Mouse (Mus musculus): ENCODE measurements around the gene Acads. TPM values are rescaled to one million over a fixed set of nuclear protein-coding genes. Genes with fewer than 3 reads are reported as not detected.

Gene Acads
- polyA plus RNA-seq, 1 experiment = 14.9 TPM

- Histone ChIP-seq H3K27ac (ENCODE audit: insufficient read depth, low read length) (no peak overlapping the region), H3K27me3 (ENCODE audit: control insufficient read depth, insufficient read depth, low read length) (no peaks in the 10 kb centered on the region), H3K4me3 (replicated peaks; ENCODE audit: insufficient read depth, low read depth, low read length) (no peak overlapping the region), H3K4me1 (ENCODE audit: control insufficient read depth, insufficient read depth, low read length) (peaks cover 11% of the 10 kb centered on the region)
- WGBS = 95% methylated on average over 3 of the region's 3 CpGs
- no peak for DNase-seq
- TF ChIP-seq POLR2A (IDR thresholded peaks at IDR 0.05; ENCODE audit: borderline replicate concordance, insufficient read depth, low read length) = no peak
- no peak for TF ChIP-seq CTCF (IDR thresholded peaks at IDR 0.05; ENCODE audit: borderline replicate concordance, insufficient read depth, low read depth, low read length)
These were observed 58.2 kb downstream of the Acads start for GRCm38 (mm10) chr5:115060977-115061376.

Other genes starting within 250 kb of the Acads start
- 5.3 and 6.9 TPM in 2 replicates for gene Oasl2, start 222.4 kb downstream of the Acads start, polyA plus RNA-seq (2012; rRNA removed)
- gene Oasl1, start 196.1 kb downstream of the Acads start, polyA plus RNA-seq (2012; rRNA removed) = 0.36 and 0.46 TPM in 2 replicates
- 137 and 141 TPM in 2 replicates for gene 2210016L21Rik, start 177.2 kb downstream of the Acads start, polyA plus RNA-seq (2012; rRNA removed)
- gene Hnf1a, start 148.3 kb downstream of the Acads start, polyA plus RNA-seq (2012; rRNA removed) = 0.05 TPM in 1 of 2 replicates, not detected in the other
- 64.2 and 65.0 TPM in 2 replicates for gene Sppl3, start 108.2 kb downstream of the Acads start, polyA plus RNA-seq (2012; rRNA removed)
- gene Gm10401, start 21.1 kb downstream of the Acads start, polyA plus RNA-seq (2012; rRNA removed) = not detected in 2 replicates
- gene Unc119b, start 15.6 kb upstream of the Acads start, polyA plus RNA-seq (2012; rRNA removed) = 34.0 and 36.1 TPM in 2 replicates
- 66.0 and 80.2 TPM in 2 replicates for gene Mlec, start 38.8 kb upstream of the Acads start, polyA plus RNA-seq (2012; rRNA removed)
- gene Cabp1, start 75.0 kb upstream of the Acads start, polyA plus RNA-seq (2012; rRNA removed) = 278 and 294 TPM in 2 replicates
- gene Pop5, start 116.5 kb upstream of the Acads start, polyA plus RNA-seq (2012; rRNA removed) = 168 and 177 TPM in 2 replicates
- gene Rnf10, start 153.6 kb upstream of the Acads start, polyA plus RNA-seq (2012; rRNA removed) = 141 and 151 TPM in 2 replicates
- 39.5 and 39.8 TPM in 2 replicates for gene Coq5, start 160.3 kb upstream of the Acads start, polyA plus RNA-seq (2012; rRNA removed)
- 381 and 416 TPM in 2 replicates for gene Dynll1, start 181.7 kb upstream of the Acads start, polyA plus RNA-seq (2012; rRNA removed)
- gene Srsf9, start 207.8 kb upstream of the Acads start, polyA plus RNA-seq (2012; rRNA removed) = 60.1 and 65.0 TPM in 2 replicates
- gene Gatc, start 221.8 kb upstream of the Acads start, polyA plus RNA-seq (2012; rRNA removed) = 32.8 and 33.6 TPM in 2 replicates
- 29.7 and 30.3 TPM in 2 replicates for gene Triap1, start 221.9 kb upstream of the Acads start, polyA plus RNA-seq (2012; rRNA removed)
- 2,268 and 2,327 TPM in 2 replicates for gene Cox6a1, start 229.6 kb upstream of the Acads start, polyA plus RNA-seq (2012; rRNA removed)